Mouse (Mus musculus): Measurements from ENCODE around the gene Tex19.1.

The Tex19.1 gene

DNA sequence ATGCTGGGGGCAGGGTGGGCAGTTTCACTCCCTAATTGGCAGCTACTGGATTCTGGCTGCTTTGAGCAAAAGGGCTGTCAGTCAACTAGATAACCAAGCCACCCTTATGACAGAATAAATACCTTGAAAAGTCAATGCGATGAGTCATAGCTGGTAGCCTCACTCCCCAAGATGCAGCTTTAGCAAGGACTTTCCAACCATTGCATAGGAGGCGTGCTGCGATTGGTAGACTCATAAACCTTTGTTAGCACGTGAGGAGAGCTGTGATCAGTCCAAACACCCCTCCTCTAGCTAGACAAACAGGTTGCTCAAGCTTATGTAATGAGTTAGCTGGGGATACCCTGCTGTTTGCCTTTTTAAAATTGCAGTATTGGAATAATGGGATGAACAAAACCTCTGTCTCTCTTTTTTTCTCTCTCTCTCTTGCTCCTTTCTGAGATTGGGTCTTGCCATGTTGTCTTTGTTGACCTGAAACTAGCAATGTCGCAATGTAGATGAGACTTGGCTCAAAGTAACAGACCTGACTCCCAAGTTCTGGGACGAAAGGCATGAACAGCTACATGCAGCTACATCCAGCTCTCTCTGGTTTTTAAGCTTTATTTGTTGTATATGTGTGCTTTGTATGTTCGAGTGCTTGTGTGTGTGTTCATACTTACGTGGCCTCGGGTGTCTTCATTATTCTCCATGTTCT is 2.5 kb upstream of the Tex19.1 start:
- DNase-seq (ENCODE audit: low spot score) = no peak

GRCm38 (mm10) chr11:121148193-121148592 is 2.2 kb downstream of the Tex19.1 start:
- DNase-seq (ENCODE audit: low spot score) = no peak

DNA sequence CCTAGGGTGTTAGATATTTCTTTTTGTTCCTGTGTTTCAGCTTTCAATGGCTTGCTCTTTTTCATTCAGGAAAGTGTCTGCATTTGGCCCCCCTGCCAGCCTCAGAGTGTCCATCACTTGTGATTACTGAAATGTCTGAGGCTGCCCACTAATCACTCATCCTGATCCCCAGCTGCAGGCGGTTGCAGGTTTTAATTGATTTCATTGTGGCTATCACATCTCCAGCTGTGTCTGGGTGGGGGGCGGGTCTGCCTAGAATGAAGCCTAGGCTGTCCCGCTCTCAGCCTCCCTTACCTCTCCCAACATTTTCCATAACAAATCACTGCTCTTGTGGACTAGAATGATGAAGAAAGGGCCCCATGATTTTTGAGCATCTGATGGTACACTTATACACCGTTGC is 8.3 kb downstream of the Tex19.1 start:
- no peak for DNase-seq (ENCODE audit: low spot score)

- DNase-seq (ENCODE audit: low spot score) = no peak
Observed at GRCm38 (mm10) chr11:121156411-121156891, 10.5 kb downstream of the Tex19.1 start.

DNA sequence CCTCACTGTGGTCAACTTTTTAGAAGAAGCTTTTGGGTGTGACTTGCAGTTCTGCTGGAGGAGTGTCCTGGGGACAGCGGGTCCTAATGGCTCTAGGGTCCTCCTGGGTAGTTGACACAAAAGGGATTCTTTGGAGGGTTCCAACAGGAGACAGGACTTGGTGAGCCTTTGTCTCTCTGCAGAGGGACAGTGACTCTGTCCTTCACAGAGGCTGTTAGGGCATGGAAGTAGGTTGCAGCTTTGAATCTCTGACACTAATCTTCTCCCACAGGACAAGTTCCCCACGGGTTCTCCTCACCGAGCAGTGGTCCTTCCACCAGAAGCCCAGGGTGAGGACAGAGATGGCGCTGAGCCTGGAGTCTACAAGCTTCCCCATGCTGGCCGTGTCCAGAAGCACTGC is 14.0 kb downstream of the Tex19.1 start, which contains the start of gene Uts2r:
Gene Uts2r (plus strand): TSS at position 301 of the 400 bp plus-strand sequence.
- no peak for DNase-seq (ENCODE audit: low spot score)

DNA sequence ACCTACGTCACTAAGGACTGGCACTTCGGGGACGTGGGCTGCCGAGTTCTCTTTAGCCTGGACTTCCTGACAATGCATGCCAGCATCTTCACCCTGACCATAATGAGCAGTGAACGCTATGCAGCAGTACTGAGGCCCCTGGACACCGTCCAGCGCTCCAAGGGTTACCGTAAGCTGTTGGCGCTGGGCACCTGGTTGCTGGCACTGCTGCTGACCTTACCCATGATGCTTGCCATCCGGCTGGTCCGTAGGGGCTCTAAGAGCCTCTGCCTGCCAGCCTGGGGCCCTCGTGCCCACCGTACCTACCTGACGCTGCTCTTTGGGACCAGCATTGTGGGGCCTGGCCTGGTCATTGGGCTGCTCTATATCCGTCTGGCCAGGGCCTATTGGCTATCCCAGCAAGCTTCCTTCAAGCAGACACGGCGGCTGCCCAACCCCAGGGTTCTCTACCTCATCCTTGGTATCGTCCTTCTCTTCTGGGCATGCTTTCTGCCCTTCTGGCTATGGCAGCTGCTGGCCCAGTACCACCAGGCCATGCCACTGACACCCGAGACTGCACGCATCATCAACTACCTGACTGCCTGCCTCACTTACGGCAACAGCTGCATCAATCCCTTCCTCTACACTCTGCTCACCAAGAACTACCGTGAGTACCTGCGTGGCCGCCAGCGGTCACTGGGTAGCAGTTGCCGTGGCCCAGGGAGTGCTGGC is 14.8 kb downstream of the Tex19.1 start:
- DNase-seq (ENCODE audit: low spot score) = no peak

GRCm38 (mm10) chr11:121163751-121164150 is 17.8 kb downstream of the Tex19.1 start:
- DNase-seq (ENCODE audit: low spot score) = no peak

- no peak for DNase-seq (ENCODE audit: low spot score)
Observed at GRCm38 (mm10) chr11:121173203-121173602, 27.3 kb downstream of the Tex19.1 start.

DNA sequence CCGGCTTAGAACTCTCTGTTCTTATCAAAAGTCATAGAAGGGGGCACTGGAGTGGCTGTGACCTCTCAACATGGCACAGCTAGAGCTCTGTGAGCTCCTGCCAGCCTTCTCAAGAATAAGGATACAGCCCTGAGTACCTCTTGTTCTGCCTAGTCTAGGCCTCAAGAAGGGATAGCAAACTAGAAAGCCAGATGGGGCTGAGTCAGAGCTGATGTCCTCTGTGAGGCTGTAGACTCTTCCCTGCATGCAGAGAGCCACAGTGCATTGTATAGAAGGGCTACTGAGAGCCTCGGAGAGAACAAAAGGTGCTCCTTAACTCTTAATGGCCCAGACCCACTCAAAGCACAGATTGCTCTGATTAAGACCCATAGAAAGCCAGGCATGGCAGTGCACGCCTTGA is 28.3 kb downstream of the Tex19.1 start:
- no peak for DNase-seq (ENCODE audit: low spot score)

DNA sequence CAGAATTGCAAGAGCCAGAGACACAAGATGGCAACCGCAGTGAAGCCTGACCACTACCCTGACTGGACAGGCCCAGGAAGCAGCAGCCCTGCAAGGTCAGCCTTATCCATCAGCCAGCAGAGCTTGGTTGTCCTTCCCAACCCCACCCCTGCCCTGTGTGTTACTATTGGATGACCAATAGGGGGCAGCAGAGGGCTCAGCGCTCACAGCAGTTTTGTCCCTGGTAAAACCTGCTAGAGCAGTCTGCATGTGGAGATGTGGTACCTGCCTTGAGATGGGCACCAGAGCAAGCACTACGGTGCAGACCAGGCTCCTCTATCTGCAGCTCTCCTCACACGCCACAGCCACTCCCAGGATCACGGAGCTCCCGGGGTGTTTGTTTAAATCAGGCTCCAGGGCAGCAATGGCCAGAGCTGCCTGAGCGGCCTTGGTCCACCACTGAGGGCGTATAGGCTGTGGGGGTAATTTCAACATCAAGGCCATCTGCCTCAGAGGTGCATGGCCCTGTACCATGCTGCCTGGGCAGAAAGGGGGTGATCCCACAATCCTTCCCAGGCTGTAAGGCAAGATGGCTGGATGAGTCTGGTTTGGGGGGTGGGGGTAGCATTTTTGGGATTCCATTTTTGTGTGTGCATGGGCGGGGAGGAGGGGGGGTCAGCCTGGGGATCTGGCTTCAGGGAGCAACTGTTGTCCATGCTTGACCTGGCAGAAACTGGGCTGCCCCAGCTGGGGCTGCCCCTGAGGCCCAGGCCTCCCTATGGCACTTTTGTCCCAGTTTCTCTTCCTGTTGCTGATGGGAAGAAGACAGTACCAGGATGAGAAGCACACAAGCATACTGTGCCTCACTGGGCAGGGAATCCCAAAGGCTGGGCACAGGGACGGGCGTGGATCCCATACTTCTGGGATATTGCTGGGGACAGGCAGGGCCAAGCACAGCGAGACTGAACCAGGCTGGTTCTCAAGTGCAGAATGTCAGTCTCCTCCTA is 30.6 kb downstream of the Tex19.1 start:
- no peak for DNase-seq (ENCODE audit: low spot score)

GRCm38 (mm10) chr11:121189681-121190080 is 43.7 kb downstream of the Tex19.1 start:
- no peak for DNase-seq (ENCODE audit: low spot score)

DNA sequence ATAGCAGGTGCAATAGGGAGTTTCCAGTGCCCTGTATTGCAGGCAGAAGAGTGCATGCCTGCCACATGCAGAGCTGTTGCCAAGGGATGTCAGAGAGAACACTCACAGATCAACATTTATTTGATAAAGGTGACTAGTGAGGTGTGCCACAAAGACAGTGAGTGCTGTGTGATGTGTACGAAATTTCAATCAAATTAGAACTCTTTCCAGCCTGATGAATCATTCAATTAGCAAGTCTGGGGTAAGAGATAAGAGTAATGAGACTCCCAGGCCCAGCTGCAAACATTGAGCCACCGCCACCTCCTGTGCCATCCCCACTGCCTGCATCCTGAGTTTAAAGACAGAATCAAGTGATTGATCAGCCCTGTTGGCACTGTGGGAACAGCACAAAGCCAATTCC is 46.8 kb downstream of the Tex19.1 start:
- no peak for DNase-seq (ENCODE audit: low spot score)

DNA sequence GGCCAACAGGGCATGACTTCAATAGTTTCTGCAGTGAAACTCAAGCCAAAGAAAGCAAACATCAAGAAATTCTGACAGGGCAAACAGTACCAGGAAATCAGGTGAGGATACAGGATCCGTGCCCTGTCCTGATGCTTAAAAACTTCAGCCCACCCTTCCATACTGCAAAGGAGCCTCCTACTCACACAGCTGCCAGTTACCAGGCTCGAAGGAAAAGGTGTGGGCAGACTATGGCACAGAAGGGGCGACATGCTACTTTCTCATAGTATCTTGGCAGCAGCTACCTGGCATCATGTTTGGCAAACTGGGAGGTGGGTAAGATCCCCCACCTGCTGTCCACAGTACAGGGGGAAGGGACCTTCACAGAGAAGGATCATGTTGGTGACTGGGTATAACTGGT is 47.5 kb downstream of the Tex19.1 start:
- no peak for DNase-seq (ENCODE audit: low spot score)

All from ovary, postnatal 10 days (tissue).